Mouse (Mus musculus) neural tube, embryonic 10.5 days (tissue): Measurements from ENCODE around the gene Eipr1.
"Not testable (repeated sequence)": the region's sequence is repeated elsewhere in the genome, so short reads cannot be mapped to it uniquely, and the experiment has no call there.

Experiments
- DNase-seq: peaks from one replicate; pipeline ENCODE4 v3.0.0-alpha.2; 2017; ENCODE audit warnings: low spot score; ENCODE audit errors: extremely low spot score

The Eipr1 gene

GRCm38 (mm10) chr12:28751508-28752263, at the start of gene Eipr1:
Eipr1 (plus strand) TSS chr12:28751803.
- peak; percentile 86 for DNase-seq

- peak; percentile 59 for DNase-seq
These were observed 47.2 kb upstream of the Eipr1 start for GRCm38 (mm10) chr12:28704381-28704780.

DNA sequence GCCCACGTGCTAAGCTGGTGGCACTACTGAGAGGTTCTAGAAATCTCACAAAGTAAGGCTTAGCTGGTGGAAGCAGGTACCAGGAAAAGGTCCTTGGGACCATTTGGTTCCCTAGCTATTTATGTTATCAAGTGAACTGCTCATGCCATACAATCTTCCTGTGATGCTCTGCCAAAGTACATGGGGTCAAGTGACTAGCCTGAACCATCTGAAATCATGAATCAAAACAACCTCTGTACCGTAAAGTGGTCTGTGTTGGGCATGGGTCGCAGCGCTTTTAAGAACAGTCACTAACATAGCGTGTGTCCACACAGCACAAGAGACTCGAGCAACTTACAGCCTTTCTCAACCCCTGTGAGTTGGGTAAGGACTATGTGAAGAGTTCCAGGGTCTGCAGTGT, 46.4 kb upstream of the Eipr1 start:
- DNase-seq, result no peak

GRCm38 (mm10) chr12:28708154-28708553, 43.4 kb upstream of the Eipr1 start:
- no peak for DNase-seq

GRCm38 (mm10) chr12:28710566-28711185, 40.9 kb upstream of the Eipr1 start:
- no peak for DNase-seq

- no peak for DNase-seq
These were observed 36.6 kb upstream of the Eipr1 start for GRCm38 (mm10) chr12:28714822-28715632.

DNA sequence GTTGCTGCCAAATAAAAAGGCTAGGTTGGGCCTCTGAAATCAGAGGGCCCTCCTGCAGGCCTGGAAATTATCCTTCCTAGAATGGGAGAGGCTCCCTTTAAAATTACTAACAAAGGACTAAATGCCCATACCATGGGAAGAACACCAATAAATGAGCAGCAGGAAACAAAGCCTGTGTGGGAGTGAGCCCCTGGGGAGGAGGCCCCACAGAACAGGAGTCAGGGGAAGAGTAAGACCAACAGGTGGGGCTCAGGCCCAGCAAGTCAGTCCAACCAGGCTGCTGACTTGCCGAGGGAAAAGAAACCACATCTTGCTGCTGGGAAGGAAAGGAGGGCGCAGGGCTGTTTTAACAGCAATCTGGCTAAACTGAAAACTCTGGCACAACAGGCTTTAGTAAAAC, 34.5 kb upstream of the Eipr1 start:
- DNase-seq, result no peak

DNA sequence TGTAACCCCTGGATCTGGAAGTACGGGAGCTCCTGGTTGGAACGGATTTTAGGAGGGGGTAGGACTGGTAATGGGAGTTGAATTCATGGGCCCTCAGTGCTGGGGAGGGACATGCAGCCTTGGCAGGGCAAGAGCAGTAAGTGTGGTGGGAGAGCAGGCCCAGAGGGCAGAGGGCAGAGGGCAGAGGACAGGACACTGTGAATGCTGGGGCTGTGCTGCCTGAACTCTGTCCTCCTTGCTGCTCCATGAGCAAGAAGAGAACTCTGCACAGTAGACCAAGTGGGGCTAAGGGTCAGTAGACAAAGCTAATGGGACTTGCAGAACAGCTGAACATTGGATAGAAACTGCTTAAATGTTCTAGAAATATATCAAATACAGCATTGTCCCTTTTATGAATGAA, 33.5 kb upstream of the Eipr1 start:
- DNase-seq, result no peak

GRCm38 (mm10) chr12:28724366-28724765, 27.2 kb upstream of the Eipr1 start:
- no peak for DNase-seq

- DNase-seq, result no peak
These were observed 25.4 kb upstream of the Eipr1 start for GRCm38 (mm10) chr12:28726204-28726603.

DNA sequence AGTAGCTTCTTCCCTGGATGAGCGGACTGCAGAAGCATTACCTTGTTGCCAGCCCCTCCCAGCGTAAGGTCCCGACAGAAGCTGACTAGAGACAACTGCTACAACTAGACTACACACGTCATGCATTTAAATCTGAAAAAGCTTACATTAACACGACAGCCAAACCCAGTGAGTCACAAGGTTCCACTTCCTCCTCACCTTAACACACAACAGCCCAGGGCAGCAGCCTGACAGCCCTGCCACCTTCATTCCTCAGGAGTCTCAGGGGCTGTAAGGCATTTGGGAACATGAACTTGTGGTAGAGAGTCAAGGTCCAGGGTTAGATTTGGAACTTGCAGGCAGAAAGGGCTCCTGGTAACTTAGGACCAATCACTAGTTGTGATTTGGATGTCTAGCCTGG, 24.5 kb upstream of the Eipr1 start:
- no peak for DNase-seq

DNA sequence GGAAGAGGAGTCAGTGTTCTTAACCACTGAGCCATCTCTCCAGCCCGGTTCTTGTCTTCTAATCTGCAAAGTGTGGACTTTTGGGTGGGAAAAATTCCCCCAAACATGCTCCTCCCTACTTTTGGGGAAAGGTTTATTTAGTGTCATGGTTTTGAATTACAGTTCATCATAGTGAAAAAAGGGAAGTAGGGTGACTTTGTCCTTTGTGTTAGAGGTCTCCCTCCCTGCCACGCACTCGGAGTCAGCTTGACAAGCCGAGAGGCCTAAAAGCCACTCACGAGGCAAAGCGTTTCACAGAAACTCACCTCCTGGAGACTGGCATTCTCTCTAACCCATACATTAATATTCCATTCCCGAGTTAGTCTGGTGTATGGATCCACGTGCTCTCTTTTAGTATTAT, 19.0 kb upstream of the Eipr1 start:
- DNase-seq, result no peak

DNA sequence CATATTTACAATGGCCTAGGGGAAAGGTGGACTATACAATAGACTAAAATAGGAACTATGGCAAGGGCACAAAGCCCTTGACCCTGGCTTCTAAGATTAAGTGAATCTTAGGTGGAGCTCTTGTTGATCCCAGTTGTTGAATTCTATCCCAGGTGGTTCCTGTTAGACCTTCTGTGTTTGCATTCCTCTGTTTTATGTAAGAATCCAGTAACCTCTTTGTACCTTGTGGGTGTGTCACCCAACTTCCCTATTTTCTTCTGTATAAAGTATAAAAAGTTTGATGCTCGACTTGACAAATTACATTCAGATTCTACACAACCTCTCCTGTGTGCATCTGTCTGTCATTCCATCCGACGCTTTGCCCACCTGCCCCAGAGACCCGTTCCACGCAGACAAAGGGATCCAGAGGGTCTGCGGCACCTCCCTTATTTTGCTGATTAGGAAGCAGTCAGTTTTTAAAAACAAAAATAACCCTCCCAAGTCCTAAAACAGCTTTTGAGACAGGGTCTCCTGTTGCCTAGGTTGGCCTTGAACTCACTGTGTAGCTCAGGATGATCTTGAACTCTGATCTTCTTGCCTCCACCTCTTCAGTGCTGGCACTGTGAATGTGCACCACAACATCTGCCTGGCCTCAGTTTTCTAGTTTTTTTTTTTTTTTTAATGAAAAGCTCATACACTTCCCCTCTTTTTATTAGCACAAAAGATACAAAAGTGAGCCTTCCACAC, 17.9 kb upstream of the Eipr1 start:
- DNase-seq, result not testable (repeated sequence)

DNA sequence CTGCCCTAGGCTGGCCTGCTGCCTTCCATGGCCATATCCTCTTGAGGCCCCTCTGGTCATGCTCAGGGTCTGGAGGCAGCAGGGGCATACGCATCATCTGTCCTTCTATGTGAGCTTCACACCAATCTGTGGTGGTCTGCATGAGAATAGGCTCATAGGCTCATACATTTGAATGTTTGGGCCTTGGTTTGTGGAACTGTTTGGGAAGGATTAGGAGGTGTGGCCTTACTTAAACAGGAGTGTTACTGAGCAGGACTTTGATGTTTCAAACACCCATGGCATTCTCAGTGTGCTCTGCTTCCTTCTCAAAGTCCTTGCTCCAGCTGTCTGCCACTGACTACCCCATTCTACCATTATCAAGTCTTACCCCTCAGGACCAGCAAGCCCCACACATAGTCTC, 17.3 kb upstream of the Eipr1 start:
- no peak for DNase-seq

DNA sequence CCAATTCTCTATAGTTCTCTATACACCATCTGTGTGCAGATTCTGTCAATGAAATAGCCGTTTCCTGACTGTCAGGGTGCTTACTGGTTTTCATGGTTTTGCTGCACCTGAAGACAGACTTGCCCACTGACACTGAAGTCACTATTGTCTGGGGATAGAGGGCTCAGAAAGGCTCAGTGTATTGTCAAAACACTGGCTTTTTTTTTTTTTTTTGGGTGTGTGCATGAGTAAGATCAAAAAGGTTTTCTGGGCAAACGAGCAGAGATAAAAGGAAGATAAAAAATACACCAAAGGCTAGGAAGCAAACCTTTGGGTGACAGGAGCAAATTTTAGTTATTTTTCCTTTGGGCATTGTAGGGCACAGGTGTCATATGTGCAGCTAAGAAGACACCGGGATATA, 16.3 kb upstream of the Eipr1 start:
- DNase-seq, result no peak

- no peak for DNase-seq
These were observed 8.3 kb upstream of the Eipr1 start for GRCm38 (mm10) chr12:28743328-28743727.

- DNase-seq, result peak; percentile 82
These were observed 1.5 kb upstream of the Eipr1 start, which contains the start of gene Trappc12 for GRCm38 (mm10) chr12:28750021-28750633. Trappc12 (minus strand) TSS chr12:28750472.

DNA sequence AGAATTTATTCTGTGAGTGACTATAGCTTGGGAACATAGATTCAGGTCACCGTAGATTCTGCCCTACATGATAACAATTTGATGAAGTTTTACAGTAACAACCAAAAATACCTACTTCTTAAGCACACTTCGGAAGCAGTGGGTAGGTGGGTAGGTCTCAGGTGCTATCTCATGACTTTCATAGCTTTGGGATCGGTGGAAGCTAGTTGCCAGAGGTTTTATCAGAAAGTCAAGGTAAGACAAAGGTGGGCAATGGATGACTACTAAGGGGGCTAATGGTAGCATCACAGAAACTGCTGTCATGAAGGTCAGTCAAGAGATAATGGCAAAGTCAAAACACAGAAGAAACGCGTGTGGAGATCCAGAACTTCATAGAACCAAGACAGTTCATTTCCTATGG, 727 bp upstream of the Eipr1 start:
- DNase-seq, result no peak

DNA sequence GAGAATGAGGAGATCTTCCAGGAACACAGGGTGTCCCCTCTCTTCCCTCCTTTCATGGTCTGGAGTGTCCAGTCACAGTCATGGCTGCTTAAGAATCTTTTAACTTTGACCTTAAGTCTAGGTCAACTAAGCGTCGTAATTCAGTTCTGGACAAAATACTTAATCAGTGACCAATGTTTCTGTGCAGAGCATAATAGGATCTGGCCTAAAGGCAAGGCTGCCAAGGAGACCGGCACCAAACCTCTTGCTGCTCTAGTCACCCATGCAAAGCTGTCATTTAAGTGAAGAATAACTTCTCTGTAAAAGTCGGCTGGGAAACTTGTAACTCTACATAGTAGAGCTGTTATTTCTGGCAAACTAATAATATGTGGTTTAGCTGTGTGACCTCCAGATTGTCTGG, 4.4 kb downstream of the Eipr1 start:
- DNase-seq, result no peak

GRCm38 (mm10) chr12:28769953-28770352, 18.4 kb downstream of the Eipr1 start:
- no peak for DNase-seq

DNA sequence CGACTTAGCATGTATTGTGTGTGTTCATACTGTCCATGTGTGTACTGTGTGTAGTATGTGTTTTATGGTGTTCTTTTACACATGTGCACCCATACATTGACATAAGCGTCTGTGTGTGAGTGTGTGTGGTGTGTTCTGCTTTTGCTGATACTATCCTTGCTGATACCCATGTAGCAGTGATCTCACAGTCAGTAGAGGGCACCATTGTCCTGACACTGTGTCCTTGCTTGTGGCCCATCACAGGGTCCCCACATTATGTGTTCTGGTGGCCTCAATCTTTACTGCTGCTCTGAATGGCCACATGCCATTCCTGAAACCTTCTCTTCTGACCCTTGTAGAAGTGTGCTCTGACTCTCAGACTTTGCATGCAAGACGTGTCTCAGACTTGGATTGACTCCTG, 22.2 kb downstream of the Eipr1 start:
- no peak for DNase-seq
